ENCODE assay signal across 8 mouse cellular contexts in genomic region chr7:19092381-19093173, GRCm38 (mm10). TPM values are rescaled to one million over a fixed set of nuclear protein-coding genes. Genes with fewer than 3 reads are reported as not detected.
DNase-seq lines count a peak whose midpoint lies in the region; ATAC-seq and TF ChIP-seq lines count a peak whose summit lies in the region.

No protein-coding gene starts in this region.

- H3K27me3 ChIP-seq in heart, adult 2 months (ENCODE audit: control insufficient read depth, insufficient read depth, low read length) = no peaks in the 10 kb centered on the region
- H3K27me3 ChIP-seq in intestine, postnatal 0 days (replicated peaks; ENCODE audit: control insufficient read depth, insufficient read depth, low read length) = no peaks in the 10 kb centered on the region
- H3K27me3 ChIP-seq in liver, postnatal 0 days (ENCODE audit: insufficient read depth, low read length) = peaks cover 56% of the 10 kb centered on the region

- no peaks in the 10 kb centered on the region for H3K79me2 ChIP-seq in heart, adult 2 months (replicated peaks; ENCODE audit: control insufficient read depth, insufficient read depth, low read length)

- ATAC-seq in intestine, postnatal 0 days = no peak
- peak; percentile 1; the same call in 1 of the 2 replicates for ATAC-seq in liver, postnatal 0 days

- H3K4me2 ChIP-seq in intestine, postnatal 0 days (replicated peaks; ENCODE audit: low read depth) = peak overlapping the region; percentile 95
- H3K4me2 ChIP-seq in liver, postnatal 0 days (ENCODE audit: low read depth, low read length) = peak overlapping the region; percentile 99

- H3K4me1 ChIP-seq in lung, adult 2 months (ENCODE audit: control insufficient read depth, insufficient read depth, low read length) = peaks cover 2% of the 10 kb centered on the region; the same call in 1 of the 2 replicates
- H3K4me1 ChIP-seq in heart, adult 2 months (ENCODE audit: control insufficient read depth, insufficient read depth, low read length) = peaks cover 3% of the 10 kb centered on the region
- H3K4me1 ChIP-seq in intestine, postnatal 0 days (replicated peaks; ENCODE audit: control insufficient read depth, insufficient read depth, low read length) = peaks cover 6% of the 10 kb centered on the region
- peaks cover 26% of the 10 kb centered on the region for H3K4me1 ChIP-seq in liver, postnatal 0 days (ENCODE audit: insufficient read depth)

- H3K9ac ChIP-seq in heart, adult 2 months (ENCODE audit: low read depth, low read length) = peak overlapping the region; percentile 44
- H3K9ac ChIP-seq in intestine, postnatal 0 days (ENCODE audit: low read depth, low read length) = no peak overlapping the region
- no peak overlapping the region for H3K9ac ChIP-seq in liver, postnatal 0 days (replicated peaks)

- no peaks in the 10 kb centered on the region; the same call in 1 of the 2 replicates for H3K36me3 ChIP-seq in heart, adult 2 months (ENCODE audit: control insufficient read depth, insufficient read depth, low read length)
- peaks cover 7% of the 10 kb centered on the region; the same call in 1 of the 2 replicates for H3K36me3 ChIP-seq in intestine, postnatal 0 days (ENCODE audit: control insufficient read depth, insufficient read depth)
- peaks cover 2% of the 10 kb centered on the region; the same call in 1 of the 2 replicates for H3K36me3 ChIP-seq in liver, postnatal 0 days (replicated peaks; ENCODE audit: insufficient read depth, low read length)

- TF ChIP-seq POLR2A in lung, adult 2 months (IDR thresholded peaks at IDR 0.05; ENCODE audit: borderline replicate concordance, extremely low read depth, low read depth, low read length) = no peak
- TF ChIP-seq POLR2A in brain, embryonic 14.5 days (IDR thresholded peaks at IDR 0.05; ENCODE audit: borderline replicate concordance, extremely low read depth, insufficient read depth, insufficient read length, poor library complexity, severe bottlenecking) = 0 out of 2 replicates have a peak, but pooled peaks have one; percentile 5
- peak; percentile 44; the same call in 1 of the 2 replicates for TF ChIP-seq POLR2A in heart, adult 2 months (IDR thresholded peaks at IDR 0.05; ENCODE audit: insufficient read depth, low read depth, low read length)

- H3K9me3 ChIP-seq in intestine, postnatal 0 days (ENCODE audit: control insufficient read depth) = no peaks in the 10 kb centered on the region
- no peaks in the 10 kb centered on the region for H3K9me3 ChIP-seq in liver, postnatal 0 days (ENCODE audit: low read length)

- TF ChIP-seq CTCF in lung, adult 2 months (IDR thresholded peaks at IDR 0.05; ENCODE audit: insufficient read depth, low read length) = no peak
- no peak for TF ChIP-seq CTCF in brain, embryonic 14.5 days (IDR thresholded peaks at IDR 0.05; ENCODE audit: borderline replicate concordance, extremely low read depth, insufficient read depth, insufficient read length)
- TF ChIP-seq CTCF in heart, adult 2 months (IDR thresholded peaks at IDR 0.05) = no peak
- no peak for TF ChIP-seq CTCF in intestine, postnatal 0 days (IDR thresholded peaks at IDR 0.05; ENCODE audit: low read depth)
- no peak for TF ChIP-seq CTCF in liver, postnatal 0 days (IDR thresholded peaks at IDR 0.05; ENCODE audit: low read depth)

- intact Hi-C loops in heart, adult 2 months (cut with DNase I) = loop anchor here (1.0 kb wide), 1 partner anchor 24 kb away; no protein-coding TSS in a partner anchor

- no peak overlapping the region for H3K4me3 ChIP-seq in lung, adult 2 months (replicated peaks; ENCODE audit: extremely low read depth, low read depth, low read length)
- no peak overlapping the region for H3K4me3 ChIP-seq in heart, adult 2 months
- H3K4me3 ChIP-seq in intestine, postnatal 0 days (ENCODE audit: low read depth, low read length) = peak overlapping the region; percentile 63
- peak overlapping the region; percentile 68 for H3K4me3 ChIP-seq in liver, postnatal 0 days (ENCODE audit: low read depth, low read length)

- TF ChIP-seq EP300 in heart, adult 2 months (IDR thresholded peaks at IDR 0.05; ENCODE audit: insufficient read depth, low read depth, low read length) = no peak
- TF ChIP-seq EP300 in liver, postnatal 0 days (IDR thresholded peaks at IDR 0.05; ENCODE audit: low read depth) = no peak

- peak; percentile 41 for DNase-seq in lung, adult 2 months
- no peak for DNase-seq in lung, postnatal 25 days (ENCODE audit: low spot score)
- peak; percentile 92 for DNase-seq in brain, embryonic 14.5 days (ENCODE audit: low read depth)
- peak; percentile 73 to 81 for DNase-seq in heart, adult 2 months
- DNase-seq in liver, postnatal 0 days = peak; percentile 51
- DNase-seq in retina, postnatal 1 day = peak; percentile 91
- no peak for DNase-seq in c-Kit-positive CD71-positive TER-119-positive erythroid progenitor cells, embryonic 14.5 days (ENCODE audit: low spot score)

- peak overlapping the region; percentile 96; the same call in 1 of the 2 replicates for H3K27ac ChIP-seq in heart, adult 2 months
- no peak overlapping the region; the same call in 1 of the 2 replicates for H3K27ac ChIP-seq in intestine, postnatal 0 days (ENCODE audit: low read depth, low read length)
- H3K27ac ChIP-seq in liver, postnatal 0 days (ENCODE audit: low read depth) = no peak overlapping the region; the same call in 1 of the 2 replicates

- WGBS in lung, adult 2 months = 19% methylated on average over 37 of the region's 38 CpGs
- WGBS in heart, adult 2 months = 29% methylated on average over 38 of the region's 38 CpGs
- 18% methylated on average over 38 of the region's 38 CpGs for WGBS in intestine, postnatal 0 days
- WGBS in liver, postnatal 0 days (ENCODE audit: insufficient replicate concordance) = 12% methylated on average over 38 of the region's 38 CpGs

RNA-seq across cellular contexts. Expression of gene Six5, which starts 1.8 kb away (rescaled TPM):
- polyA plus RNA-seq in lung, adult 2 months (2012; rRNA removed) = 39.6 and 47.2 TPM in 2 replicates
- 16.3 and 27.6 TPM in 2 replicates for polyA plus RNA-seq in brain, embryonic 14.5 days (2012; rRNA removed)
- 1 to 10 TPM; 7.1 to 8.2 TPM for total RNA-seq in heart, adult 2 months (2021)
- polyA plus RNA-seq in heart, adult 2 months (2012; rRNA removed) = 26.0 and 29.8 TPM in 2 replicates
- 4.6 and 5.1 TPM in 2 replicates for polyA plus RNA-seq in intestine, postnatal 0 days (2015; fragmentation: Nextera tagmentation; extraction: Ambion mirVana)
- 0.78 and 0.82 TPM in 2 replicates for polyA plus RNA-seq in liver, postnatal 0 days (2015; fragmentation: Nextera tagmentation; extraction: Ambion mirVana)

RNA-seq across cellular contexts. Expression of gene Dmpk, which starts 8.9 kb away (rescaled TPM):
- 209 and 259 TPM in 2 replicates for polyA plus RNA-seq in lung, adult 2 months (2012; rRNA removed)
- 67.1 and 74.8 TPM in 2 replicates for polyA plus RNA-seq in brain, embryonic 14.5 days (2012; rRNA removed)
- total RNA-seq in heart, adult 2 months (2021) = 100 to 1,000 TPM; 482 to 516 TPM
- polyA plus RNA-seq in heart, adult 2 months (2012; rRNA removed) = 1,225 and 1,460 TPM in 2 replicates
- 50.8 and 60.4 TPM in 2 replicates for polyA plus RNA-seq in intestine, postnatal 0 days (2015; fragmentation: Nextera tagmentation; extraction: Ambion mirVana)
- 14.2 and 17.6 TPM in 2 replicates for polyA plus RNA-seq in liver, postnatal 0 days (2015; fragmentation: Nextera tagmentation; extraction: Ambion mirVana)

RNA-seq across cellular contexts. Expression of gene Dmwd, which starts 16.6 kb away (rescaled TPM):
- 94.6 and 101 TPM in 2 replicates for polyA plus RNA-seq in lung, adult 2 months (2012; rRNA removed)
- polyA plus RNA-seq in brain, embryonic 14.5 days (2012; rRNA removed) = 178 and 209 TPM in 2 replicates
- 10 to 100 TPM; 47.8 to 54.9 TPM for total RNA-seq in heart, adult 2 months (2021)
- 70.9 and 79.4 TPM in 2 replicates for polyA plus RNA-seq in heart, adult 2 months (2012; rRNA removed)
- 4.7 and 5.4 TPM in 2 replicates for polyA plus RNA-seq in intestine, postnatal 0 days (2015; fragmentation: Nextera tagmentation; extraction: Ambion mirVana)
- 3.2 and 4.6 TPM in 2 replicates for polyA plus RNA-seq in liver, postnatal 0 days (2015; fragmentation: Nextera tagmentation; extraction: Ambion mirVana)

RNA-seq across cellular contexts. Expression of gene Gm4969, which starts 25.6 kb away (rescaled TPM):
- polyA plus RNA-seq in lung, adult 2 months (2012; rRNA removed) = not detected in 2 replicates
- polyA plus RNA-seq in brain, embryonic 14.5 days (2012; rRNA removed) = 5.2 and 5.9 TPM in 2 replicates
- total RNA-seq in heart, adult 2 months (2021) = not detected
- polyA plus RNA-seq in heart, adult 2 months (2012; rRNA removed) = 0.09 TPM in 1 of 2 replicates, not detected in the other
- 0.38 and 0.39 TPM in 2 replicates for polyA plus RNA-seq in intestine, postnatal 0 days (2015; fragmentation: Nextera tagmentation; extraction: Ambion mirVana)
- polyA plus RNA-seq in liver, postnatal 0 days (2015; fragmentation: Nextera tagmentation; extraction: Ambion mirVana) = 0.17 TPM in 1 of 2 replicates, not detected in the other

RNA-seq across cellular contexts. Expression of gene Fbxo46, which starts 27.1 kb away (rescaled TPM):
- 10.7 and 12.3 TPM in 2 replicates for polyA plus RNA-seq in lung, adult 2 months (2012; rRNA removed)
- 15.9 and 18.1 TPM in 2 replicates for polyA plus RNA-seq in brain, embryonic 14.5 days (2012; rRNA removed)
- 1 to 10 TPM; 4.5 to 5.2 TPM for total RNA-seq in heart, adult 2 months (2021)
- 3.3 and 5.4 TPM in 2 replicates for polyA plus RNA-seq in heart, adult 2 months (2012; rRNA removed)
- polyA plus RNA-seq in intestine, postnatal 0 days (2015; fragmentation: Nextera tagmentation; extraction: Ambion mirVana) = 4.8 and 5.1 TPM in 2 replicates
- polyA plus RNA-seq in liver, postnatal 0 days (2015; fragmentation: Nextera tagmentation; extraction: Ambion mirVana) = 3.2 and 3.6 TPM in 2 replicates

Comparison
In these comparisons a context has a peak if more than half of its experiments do, and no peak if none do; other contexts are left out.
1. DNase-seq: peak in lung, adult 2 months (single experiment), brain, embryonic 14.5 days (single experiment), heart, adult 2 months (2 of 2), liver, postnatal 0 days (single experiment) and retina, postnatal 1 day (single experiment); none in lung, postnatal 25 days (single experiment) and c-Kit-positive CD71-positive TER-119-positive erythroid progenitor cells, embryonic 14.5 days (single experiment).
2. H3K4me3 ChIP-seq: peak in intestine, postnatal 0 days (single experiment) and liver, postnatal 0 days (single experiment); none in lung, adult 2 months (single experiment) and heart, adult 2 months (single experiment).
3. RNA of gene Dmwd, which starts 16.6 kb away (polyA plus RNA-seq): 178 to 209 TPM in brain, embryonic 14.5 days, 94.6 to 101 TPM in lung, adult 2 months and 70.9 to 79.4 TPM in heart, adult 2 months; 4.7 to 5.4 TPM in intestine, postnatal 0 days and 3.2 to 4.6 TPM in liver, postnatal 0 days; every median in the first group is over 10 times any median in the second.